Mouse (Mus musculus) cortical plate, adult 2 months (tissue): ENCODE data around the gene Cdkn1b. TPM values are rescaled to one million over a fixed set of nuclear protein-coding genes. Genes with fewer than 3 reads are reported as not detected.

Experiments used
- H3K27ac ChIP-seq: fragments of 200-500 bp; 2 replicates; pipeline ENCODE4 v1.5.1; 2012; ENCODE audit warnings: low read length, control low read depth, inconsistent platforms; ENCODE audit not compliant: insufficient read depth
- H3K4me1 ChIP-seq: fragments of 200-500 bp; 2 replicates; pipeline ENCODE4 v1.6.1; 2011; ENCODE audit warnings: low read length; ENCODE audit not compliant: control insufficient read depth, insufficient read depth
- H3K4me3 ChIP-seq: fragments of 200-500 bp; 2 replicates; pipeline ENCODE4 v1.5.1; 2011; ENCODE audit warnings: mild to moderate bottlenecking, low read length, control low read depth; ENCODE audit not compliant: insufficient read depth
- CTCF ChIP-seq: fragments of 200-500 bp; IDR thresholded peaks from 2 replicates; pipeline ENCODE4 v1.5.1; 2011; ENCODE audit warnings: mild to moderate bottlenecking, control low read depth, low read length; ENCODE audit not compliant: insufficient read depth; ENCODE audit errors: extremely low read depth
- POLR2A ChIP-seq: fragments of 200-500 bp; IDR thresholded peaks from 2 replicates; pipeline ENCODE4 v1.6.1; 2011; ENCODE audit warnings: mild to moderate bottlenecking, low read length, control low read depth; ENCODE audit not compliant: insufficient read depth; ENCODE audit errors: extremely low read depth
- polyA plus RNA-seq: library from polyadenylated mRNA; depleted of rRNA; stranded (reverse); fragments of >200 nt; gene quantifications from 2 replicates; pipeline ENCODE4 v1.2.3, GENCODE M21; 2012

Gene Cdkn1b
- polyA plus RNA-seq, 1 experiment = 20.6 TPM

GRCm38 (mm10) chr6:134921014-134921694 lies 953 bp downstream of the Cdkn1b start:
- H3K4me3 ChIP-seq = peak overlapping the region; percentile 94
- peak overlapping the region; percentile 100 for H3K27ac ChIP-seq
- H3K4me1 ChIP-seq = peaks cover 3% of the 10 kb centered on the region; the same call in 1 of the 2 replicates
- no peak for TF ChIP-seq CTCF
- TF ChIP-seq POLR2A = no peak

- no peak for TF ChIP-seq CTCF
- no peak for TF ChIP-seq POLR2A
- Histone ChIP-seq H3K4me1 (peaks cover 3% of the 10 kb centered on the region; the same call in 1 of the 2 replicates), H3K4me3 (peak overlapping the region; percentile 94), H3K27ac (no peak overlapping the region)
Measured at GRCm38 (mm10) chr6:134921695-134922510, 1.7 kb downstream of the Cdkn1b start.

GRCm38 (mm10) chr6:134922511-134923195 lies 2.5 kb downstream of the Cdkn1b start:
- Histone ChIP-seq H3K27ac (no peak overlapping the region), H3K4me1 (peaks cover 3% of the 10 kb centered on the region; the same call in 1 of the 2 replicates), H3K4me3 (no peak overlapping the region; the same call in 1 of the 2 replicates)
- TF ChIP-seq CTCF (no peak), POLR2A (no peak)

GRCm38 (mm10) chr6:134923670-134924069 lies 3.5 kb downstream of the Cdkn1b start:
- Histone ChIP-seq H3K4me1 (peaks cover 3% of the 10 kb centered on the region; the same call in 1 of the 2 replicates), H3K4me3 (no peak overlapping the region), H3K27ac (no peak overlapping the region)
- TF ChIP-seq POLR2A (no peak), CTCF (no peak)

- Histone ChIP-seq H3K4me3 (no peak overlapping the region), H3K27ac (no peak overlapping the region)
Measured at GRCm38 (mm10) chr6:134924262-134924661, 4.1 kb downstream of the Cdkn1b start.

GRCm38 (mm10) chr6:134925673-134926337 lies 5.6 kb downstream of the Cdkn1b start:
- peaks cover 1% of the 10 kb centered on the region; the same call in 1 of the 2 replicates for H3K4me1 ChIP-seq
- no peak overlapping the region for H3K27ac ChIP-seq
- no peak overlapping the region for H3K4me3 ChIP-seq
- TF ChIP-seq POLR2A = no peak
- no peak for TF ChIP-seq CTCF

More at GRCm38 (mm10) chr6:134924262-134924661, 4.1 kb downstream of the Cdkn1b start:
- peaks cover 3% of the 10 kb centered on the region; the same call in 1 of the 2 replicates for H3K4me1 ChIP-seq
- TF ChIP-seq POLR2A = no peak
- no peak for TF ChIP-seq CTCF

- TF ChIP-seq CTCF (no peak), POLR2A (no peak)
- peak overlapping the region; percentile 74; the same call in 1 of the 2 replicates for H3K4me3 ChIP-seq
- H3K27ac ChIP-seq = no peak overlapping the region
- peaks cover 1% of the 10 kb centered on the region; the same call in 1 of the 2 replicates for H3K4me1 ChIP-seq
Measured at GRCm38 (mm10) chr6:134926338-134926705, 6.1 kb downstream of the Cdkn1b start.

GRCm38 (mm10) chr6:134926803-134927594 lies 6.8 kb downstream of the Cdkn1b start:
- H3K4me3 ChIP-seq = peak overlapping the region; percentile 74
- H3K27ac ChIP-seq = no peak overlapping the region
- TF ChIP-seq CTCF (no peak), POLR2A (no peak)
- H3K4me1 ChIP-seq = peaks cover 1% of the 10 kb centered on the region; the same call in 1 of the 2 replicates
